Mouse (Mus musculus): ENCODE data around the gene Tmem242.

DNA sequence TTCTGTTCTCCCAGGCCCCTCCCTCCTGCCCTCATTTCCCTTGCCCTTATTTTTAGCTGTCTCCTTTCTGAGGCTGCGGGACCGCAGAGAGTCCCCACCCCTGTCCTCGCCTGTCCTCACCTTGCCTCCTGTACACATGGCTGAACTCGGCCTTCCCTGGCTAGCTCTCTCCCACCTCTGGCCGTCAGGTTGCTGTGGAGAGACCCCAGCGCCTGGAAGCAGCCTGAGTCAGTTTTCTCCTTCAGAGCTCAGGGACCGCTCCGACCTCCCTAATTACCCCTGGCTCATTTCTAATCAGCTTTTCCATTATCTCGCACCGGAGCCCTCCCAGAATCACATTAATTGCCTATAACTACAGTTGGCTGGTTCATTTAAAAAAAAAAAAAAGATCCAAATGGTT, 49.4 kb downstream of the Tmem242 start:
- TF ChIP-seq CTCF (IDR thresholded peaks at IDR 0.05; ENCODE audit: control insufficient read depth, insufficient read depth, insufficient replicate concordance, low read depth, low read length) = no peak
- no peak for TF ChIP-seq POLR2A (IDR thresholded peaks at IDR 0.05; ENCODE audit: control insufficient read depth, low read depth, low read length)
